Mouse (Mus musculus) midbrain, postnatal 0 days (tissue): ENCODE data around the gene Man2c1. TPM values are rescaled to one million over a fixed set of nuclear protein-coding genes. Genes with fewer than 3 reads are reported as not detected.

ENCODE experiments used
- ATAC-seq: fragments of 200-750 bp; cut with Nextera tagmentation; 2 replicates; pipeline ENCODE4 v1.8.0; 2017; ENCODE audit warnings: moderate number of reproducible peaks, mild to moderate bottlenecking, moderate TSS enrichment, moderate library complexity; ENCODE audit not compliant: low FRiP score
- DNase-seq: peaks from one replicate; pipeline ENCODE4 v3.0.0-alpha.2; 2015; ENCODE audit warnings: low spot score
- H3K27ac ChIP-seq: fragments of 300-500 bp; sonication (generic); 2 replicates; pipeline ENCODE4 v1.5.1; 2014; ENCODE audit warnings: low read depth, mild to moderate bottlenecking, low read length, mixed read lengths
- H3K27me3 ChIP-seq: fragments of 300-500 bp; sonication (generic); 2 replicates; pipeline ENCODE4 v1.6.1; 2014; ENCODE audit warnings: low read length, control low read depth, mixed read lengths; ENCODE audit not compliant: insufficient read depth
- H3K36me3 ChIP-seq: fragments of 300-500 bp; sonication (generic); 2 replicates; pipeline ENCODE4 v1.6.1; 2014; ENCODE audit warnings: low read length, control low read depth, mixed read lengths; ENCODE audit not compliant: insufficient read depth
- H3K4me1 ChIP-seq: fragments of 300-500 bp; sonication (generic); 2 replicates; pipeline ENCODE4 v1.6.1; 2014; ENCODE audit warnings: mild to moderate bottlenecking, control low read depth, antibody characterized with exemption, low read length, mixed read lengths; ENCODE audit not compliant: insufficient read depth
- H3K4me2 ChIP-seq: fragments of 300-500 bp; sonication (generic); 2 replicates; pipeline ENCODE4 v1.6.1; 2014; ENCODE audit warnings: low read depth, mild to moderate bottlenecking, low read length, mixed read lengths; ENCODE audit not compliant: poor library complexity, severe bottlenecking
- H3K4me3 ChIP-seq: fragments of 300-500 bp; sonication (generic); 2 replicates; pipeline ENCODE4 v1.5.1; 2014; ENCODE audit warnings: low read depth, mild to moderate bottlenecking, low read length, moderate library complexity
- H3K9ac ChIP-seq: fragments of 300-500 bp; sonication (generic); replicated peaks from 2 replicates; pipeline ENCODE4 v1.6.1; 2014; ENCODE audit warnings: mild to moderate bottlenecking, low read length, moderate library complexity, mixed read lengths; ENCODE audit not compliant: poor library complexity, severe bottlenecking
- H3K9me3 ChIP-seq: fragments of 300-500 bp; sonication (generic); 2 replicates; pipeline ENCODE4 v1.6.1; 2016; ENCODE audit warnings: low read length, control low read depth
- CTCF ChIP-seq: IDR thresholded peaks from 2 replicates; pipeline ENCODE4 v1.5.1; 2016; ENCODE audit warnings: antibody characterized with exemption, mild to moderate bottlenecking
- WGBS: fragments of 180-500 bp; shearing (Covaris S2); extraction: QIAGEN DNeasy Blood & Tissue Kit; methylation state at CpG from one replicate; pipeline ENCODE4 v1.1.7; 2014; 5-methylcytosine and 5-hydroxymethylcytosine counted together
- polyA plus RNA-seq: library from polyadenylated mRNA; unstranded; fragments of >200 nt; fragmentation: Nextera tagmentation; extraction: Ambion mirVana; gene quantifications from 2 replicates; pipeline ENCODE4 v1.2.1, GENCODE M21; 2015
- total RNA-seq: library from RNA; depleted of rRNA; stranded (reverse); fragments of >200 nt; gene quantifications from 2 replicates; pipeline ENCODE4 v1.2.3, GENCODE M21; 2014

Gene Man2c1
- total and polyA plus RNA-seq, 2 experiments from 2014 or later, result 79.3 to 186 TPM

DNA sequence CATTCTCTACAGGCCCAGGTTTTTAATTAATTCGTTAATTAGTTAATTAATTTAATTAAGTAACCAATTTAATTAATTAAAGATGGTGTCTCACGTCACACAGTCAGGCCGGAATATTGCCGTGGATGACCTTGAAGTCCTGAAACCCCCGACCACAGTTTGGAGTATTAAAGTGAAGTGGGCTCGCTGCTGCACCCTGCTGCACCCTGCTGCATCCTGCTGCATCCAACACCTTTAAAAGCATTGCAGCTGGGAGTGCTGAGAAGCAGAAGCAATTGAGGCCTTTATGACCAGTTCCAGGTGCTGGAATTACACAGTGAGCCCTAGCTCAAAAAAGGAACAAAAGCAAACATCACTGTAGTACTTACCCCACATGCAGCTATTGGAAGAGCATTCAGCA is 21.8 kb downstream of the Man2c1 start:
- ATAC-seq (no peak), DNase-seq (no peak)
- Histone ChIP-seq H3K9ac (no peak overlapping the region), H3K36me3 (peaks cover 15% of the 10 kb centered on the region), H3K4me1 (peaks cover 9% of the 10 kb centered on the region; the same call in 1 of the 2 replicates), H3K27ac (no peak overlapping the region; the same call in 1 of the 2 replicates), H3K27me3 (no peaks in the 10 kb centered on the region), H3K9me3 (no peaks in the 10 kb centered on the region), H3K4me3 (no peak overlapping the region), H3K4me2 (no peak overlapping the region)
- WGBS, result 43% methylated on average over 6 of the region's 6 CpGs
- peak; percentile 48 for TF ChIP-seq CTCF

GRCm38 (mm10) chr9:57156383-57156782 is 25.9 kb downstream of the Man2c1 start:
- H3K4me3 ChIP-seq, result no peak overlapping the region
- H3K27me3 ChIP-seq, result 0 out of 2 replicates have a peak, but pooled peaks cover 4% of the 10 kb centered on the region
- H3K27ac ChIP-seq, result no peak overlapping the region
- H3K36me3 ChIP-seq, result peaks cover 15% of the 10 kb centered on the region
- WGBS, result 93% methylated on average over 7 of the region's 7 CpGs
- no peak for TF ChIP-seq CTCF
- H3K4me1 ChIP-seq, result peaks cover 12% of the 10 kb centered on the region; the same call in 1 of the 2 replicates
- H3K4me2 ChIP-seq, result no peak overlapping the region
- H3K9ac ChIP-seq, result no peak overlapping the region; the same call in 1 of the 2 replicates
- ATAC-seq, result no peak
- H3K9me3 ChIP-seq, result no peaks in the 10 kb centered on the region
- no peak for DNase-seq

DNA sequence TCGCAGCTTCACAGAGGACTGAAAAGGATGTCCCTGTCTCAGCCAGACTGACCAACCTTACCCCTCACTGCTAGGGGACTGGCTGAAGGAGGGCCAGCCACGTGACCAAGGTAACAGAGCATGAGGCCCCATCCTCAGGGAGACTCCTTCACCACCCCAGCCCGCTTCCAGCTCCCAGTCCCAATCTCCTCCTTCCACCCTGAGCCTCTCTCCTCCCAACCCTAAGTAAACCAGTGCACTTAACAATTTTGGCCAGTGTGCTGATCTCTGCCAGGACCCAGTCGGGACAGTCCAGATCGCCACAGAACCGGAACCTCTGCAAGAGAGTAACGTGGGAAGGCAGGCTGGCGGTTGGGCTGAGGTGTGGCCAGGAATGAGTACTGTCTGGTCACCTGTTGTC is 26.3 kb downstream of the Man2c1 start:
- no peak for TF ChIP-seq CTCF
- Histone ChIP-seq H3K4me3 (no peak overlapping the region; the same call in 1 of the 2 replicates), H3K9me3 (no peaks in the 10 kb centered on the region), H3K4me1 (peaks cover 12% of the 10 kb centered on the region; the same call in 1 of the 2 replicates), H3K27me3 (0 out of 2 replicates have a peak, but pooled peaks cover 4% of the 10 kb centered on the region), H3K4me2 (peak overlapping the region; percentile 91), H3K27ac (0 out of 2 replicates have a peak overlapping the region, but pooled peaks have one; percentile 78), H3K36me3 (peaks cover 15% of the 10 kb centered on the region), H3K9ac (no peak overlapping the region; the same call in 1 of the 2 replicates)
- DNase-seq (no peak), ATAC-seq (no peak)
- 89% methylated on average over 8 of the region's 8 CpGs for WGBS

DNA sequence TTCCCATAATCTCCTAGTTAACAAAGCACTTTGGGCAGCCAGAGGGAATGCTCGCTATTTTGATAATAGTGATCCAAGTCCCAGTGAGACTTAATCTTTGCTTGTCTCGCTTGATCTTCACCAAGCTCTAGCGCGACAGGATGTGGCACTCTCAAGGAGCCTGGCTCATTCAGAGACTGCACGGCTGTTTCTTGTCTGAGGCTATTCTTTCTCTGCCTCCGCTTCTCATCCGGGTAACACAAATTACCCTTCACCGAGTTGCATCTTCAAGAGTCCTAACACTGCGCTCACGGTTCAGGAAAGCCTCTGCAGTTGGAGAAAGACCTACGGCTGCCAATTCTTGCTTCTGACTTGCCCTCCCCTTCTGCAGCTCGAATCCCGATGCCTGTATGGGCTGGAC is 27.0 kb downstream of the Man2c1 start:
- ATAC-seq, result peak; percentile 6; the same call in 1 of the 2 replicates
- no peak for DNase-seq
- TF ChIP-seq CTCF, result no peak
- peak overlapping the region; percentile 78 for H3K9ac ChIP-seq
- H3K36me3 ChIP-seq, result peaks cover 15% of the 10 kb centered on the region
- H3K4me1 ChIP-seq, result peaks cover 12% of the 10 kb centered on the region; the same call in 1 of the 2 replicates
- no peaks in the 10 kb centered on the region for H3K9me3 ChIP-seq
- H3K27ac ChIP-seq, result peak overlapping the region; percentile 78
- H3K4me3 ChIP-seq, result peak overlapping the region; percentile 80
- 32% methylated on average over 13 of the region's 13 CpGs for WGBS
- H3K27me3 ChIP-seq, result 0 out of 2 replicates have a peak, but pooled peaks cover 4% of the 10 kb centered on the region
- peak overlapping the region; percentile 91 for H3K4me2 ChIP-seq

DNA sequence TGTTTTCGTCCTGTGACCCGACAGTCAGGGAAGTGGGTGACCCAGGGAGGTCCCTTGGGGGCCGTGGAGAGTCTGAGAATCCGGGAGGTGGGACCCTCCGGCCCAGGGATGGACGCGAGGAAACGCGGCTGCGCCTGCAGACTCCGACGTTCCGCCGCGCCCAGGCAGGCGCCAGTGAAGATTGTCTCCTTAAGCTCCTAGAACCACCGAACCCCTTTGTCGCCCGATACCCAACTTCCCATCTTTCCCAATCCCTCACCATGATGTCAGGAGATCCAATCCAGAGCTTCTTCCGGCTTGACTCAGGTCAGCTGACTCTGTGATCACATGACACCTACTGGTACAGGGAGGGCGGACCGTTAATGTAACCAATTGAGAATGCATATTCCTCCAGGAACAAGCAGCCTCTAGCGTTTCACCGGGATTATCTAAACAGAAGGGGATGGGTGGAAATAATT is 27.6 kb downstream of the Man2c1 start, which contains the start of gene Commd4:
Gene Commd4, minus strand, starts transcription at position 319 of the 458 bp plus-strand sequence.
- H3K4me1 ChIP-seq, result peaks cover 12% of the 10 kb centered on the region; the same call in 1 of the 2 replicates
- peak within 1 kb of the TSS; percentile 78 for H3K9ac ChIP-seq
- no peaks in the 10 kb centered on the region for H3K9me3 ChIP-seq
- H3K27ac ChIP-seq, result peak within 1 kb of the TSS; percentile 78
- 0 out of 2 replicates have a peak, but pooled peaks cover 4% of the 10 kb centered on the region for H3K27me3 ChIP-seq
- under 1% methylated on average over 24 of the region's 24 CpGs for WGBS
- peak within 1 kb of the TSS; percentile 80 for H3K4me3 ChIP-seq
- TF ChIP-seq CTCF, result peak; percentile 32
- DNase-seq (peak; percentile 98), ATAC-seq (peak; percentile 91)
- peak within 1 kb of the TSS; percentile 91 for H3K4me2 ChIP-seq
- peaks cover 15% of the 10 kb centered on the region for H3K36me3 ChIP-seq

- Histone ChIP-seq H3K9ac (peak overlapping the region; percentile 48), H3K27me3 (0 out of 2 replicates have a peak, but pooled peaks cover 4% of the 10 kb centered on the region), H3K27ac (peak overlapping the region; percentile 78; the same call in 1 of the 2 replicates), H3K4me3 (peak overlapping the region; percentile 80), H3K9me3 (no peaks in the 10 kb centered on the region), H3K4me1 (peaks cover 12% of the 10 kb centered on the region; the same call in 1 of the 2 replicates), H3K36me3 (peaks cover 15% of the 10 kb centered on the region), H3K4me2 (peak overlapping the region; percentile 91)
- 36% methylated on average over 11 of the region's 11 CpGs for WGBS
- no peak for TF ChIP-seq CTCF
- ATAC-seq (0 out of 2 replicates have a peak, but pooled peaks have one; percentile 10), DNase-seq (no peak)
These were observed 28.0 kb downstream of the Man2c1 start for GRCm38 (mm10) chr9:57158506-57158905.
